ENCODE assay signal across 13 mouse cellular contexts in genomic region chr8:46526821-46527220, GRCm38 (mm10). TPM values are rescaled to one million over a fixed set of nuclear protein-coding genes. Genes with fewer than 3 reads are reported as not detected.
DNase-seq lines count a peak whose midpoint lies in the region; ATAC-seq and TF ChIP-seq lines count a peak whose summit lies in the region.
"Had no signal": no experiment of that assay in that cellular context is flagged by ENCODE, and none has a peak within 500 bp of the region (broad histone marks: within the 10 kb centered on the region; RNA-seq: fewer than 3 reads in every experiment).

No protein-coding gene starts in this region.

- no peak for DNase-seq in forebrain, postnatal 0 days
- DNase-seq in kidney, postnatal 10 days: peak; percentile 71
- peak; percentile 18 for DNase-seq in 3134 (ENCODE audit: extremely low read depth, insufficient read length, low spot score)
- no peak for DNase-seq in thymus, postnatal 4 days
- DNase-seq in Muller cell, postnatal 12 days (ENCODE audit: inconsistent ontology term): no peak
- DNase-seq: adrenal gland, postnatal 25 days; cerebellum, adult 18-20 months had no signal

- no peak overlapping the region for H3K4me3 ChIP-seq in forebrain, embryonic 13.5 days
- H3K4me3 ChIP-seq in forebrain, postnatal 0 days (ENCODE audit: low read depth, low read length): no peak overlapping the region
- no peak overlapping the region for H3K4me3 ChIP-seq in kidney, embryonic 14.5 days (ENCODE audit: low read length)
- no peak overlapping the region for H3K4me3 ChIP-seq in intestine, embryonic 16.5 days (ENCODE audit: low read length)
- H3K4me3 ChIP-seq: megakaryocyte, embryonic 14.5 days; neural tube, embryonic 13.5 days had no signal

- no peak for TF ChIP-seq CTCF in forebrain, postnatal 0 days (IDR thresholded peaks at IDR 0.05; ENCODE audit: low read depth)

- no peak overlapping the region for H3K4me2 ChIP-seq in forebrain, embryonic 13.5 days
- no peak overlapping the region for H3K4me2 ChIP-seq in forebrain, postnatal 0 days (ENCODE audit: low read depth)
- H3K4me2 ChIP-seq in kidney, embryonic 14.5 days (replicated peaks; ENCODE audit: low read depth, low read length): no peak overlapping the region
- no peak overlapping the region for H3K4me2 ChIP-seq in intestine, embryonic 16.5 days (ENCODE audit: low read depth, low read length)
- H3K4me2 ChIP-seq: heart, embryonic 11.5 days; neural tube, embryonic 13.5 days had no signal

- ATAC-seq in forebrain, embryonic 13.5 days: peak; percentile 57
- ATAC-seq in forebrain, postnatal 0 days: no peak
- no peak for ATAC-seq in kidney, embryonic 14.5 days (ENCODE audit: low FRiP score, low TSS enrichment)
- peak; percentile 36; the same call in 1 of the 2 replicates for ATAC-seq in intestine, embryonic 16.5 days

- 0 out of 2 replicates have a peak, but pooled peaks cover 2% of the 10 kb centered on the region for H3K4me1 ChIP-seq in forebrain, embryonic 13.5 days
- H3K4me1 ChIP-seq in forebrain, postnatal 0 days (ENCODE audit: insufficient read depth): no peaks in the 10 kb centered on the region
- no peaks in the 10 kb centered on the region for H3K4me1 ChIP-seq in kidney, embryonic 14.5 days (ENCODE audit: control insufficient read depth, insufficient read depth, low read length)
- H3K4me1 ChIP-seq in intestine, embryonic 16.5 days (ENCODE audit: control insufficient read depth, insufficient read depth, low read length): no peaks in the 10 kb centered on the region
- H3K4me1 ChIP-seq: neural tube, embryonic 13.5 days had no signal

- 63% methylated on average over 10 of the region's 10 CpGs for WGBS in forebrain, embryonic 13.5 days
- 56% methylated on average over 10 of the region's 10 CpGs for whole genome bisulfite sequencing in forebrain, postnatal 0 days
- 66% methylated on average over 10 of the region's 10 CpGs for WGBS in kidney, embryonic 14.5 days
- 59% methylated on average over 10 of the region's 10 CpGs for WGBS in intestine, embryonic 16.5 days

- H3K36me3 ChIP-seq in forebrain, embryonic 13.5 days (ENCODE audit: poor library complexity, severe bottlenecking): no peaks in the 10 kb centered on the region
- H3K36me3 ChIP-seq in forebrain, postnatal 0 days (ENCODE audit: insufficient read depth): peaks cover 7% of the 10 kb centered on the region
- no peaks in the 10 kb centered on the region for H3K36me3 ChIP-seq in kidney, embryonic 14.5 days (ENCODE audit: control insufficient read depth, insufficient read depth, low read length)
- H3K36me3 ChIP-seq in intestine, embryonic 16.5 days (ENCODE audit: control insufficient read depth, insufficient read depth, low read length): peaks cover 7% of the 10 kb centered on the region

- no peak overlapping the region for H3K27ac ChIP-seq in forebrain, embryonic 13.5 days
- H3K27ac ChIP-seq in forebrain, postnatal 0 days (ENCODE audit: low read depth, low read length): no peak overlapping the region
- no peak overlapping the region for H3K27ac ChIP-seq in kidney, embryonic 14.5 days (ENCODE audit: low read depth, low read length)
- no peak overlapping the region for H3K27ac ChIP-seq in intestine, embryonic 16.5 days (ENCODE audit: low read length)
- H3K27ac ChIP-seq: neural tube, embryonic 13.5 days had no signal

- no peak overlapping the region for H3K9ac ChIP-seq in forebrain, embryonic 13.5 days
- no peak overlapping the region for H3K9ac ChIP-seq in forebrain, postnatal 0 days
- H3K9ac ChIP-seq in kidney, embryonic 14.5 days (ENCODE audit: low read depth, low read length): no peak overlapping the region
- no peak overlapping the region for H3K9ac ChIP-seq in intestine, embryonic 16.5 days (ENCODE audit: low read depth, low read length)
- H3K9ac ChIP-seq: neural tube, embryonic 13.5 days had no signal

- H3K9me3 ChIP-seq in forebrain, embryonic 13.5 days (replicated peaks): no peaks in the 10 kb centered on the region
- H3K9me3 ChIP-seq in forebrain, postnatal 0 days (ENCODE audit: low read length): no peaks in the 10 kb centered on the region
- no peaks in the 10 kb centered on the region for H3K9me3 ChIP-seq in kidney, embryonic 14.5 days (ENCODE audit: control insufficient read depth, low read length)
- H3K9me3 ChIP-seq in intestine, embryonic 16.5 days (ENCODE audit: control insufficient read depth, low read length): no peaks in the 10 kb centered on the region
- H3K9me3 ChIP-seq: megakaryocyte, embryonic 14.5 days; neural tube, embryonic 13.5 days had no signal

- no peaks in the 10 kb centered on the region for H3K27me3 ChIP-seq in forebrain, embryonic 13.5 days
- H3K27me3 ChIP-seq in forebrain, postnatal 0 days (ENCODE audit: insufficient read depth, low read length): no peaks in the 10 kb centered on the region
- no peaks in the 10 kb centered on the region for H3K27me3 ChIP-seq in kidney, embryonic 14.5 days (ENCODE audit: control insufficient read depth, insufficient read depth, low read length)
- no peaks in the 10 kb centered on the region for H3K27me3 ChIP-seq in intestine, embryonic 16.5 days (replicated peaks; ENCODE audit: control insufficient read depth, insufficient read depth, low read length)
- H3K27me3 ChIP-seq: megakaryocyte, embryonic 14.5 days; neural tube, embryonic 13.5 days had no signal

RNA-seq across cellular contexts. Expression of gene Cenpu, which starts 25.0 kb away (rescaled TPM):
- 23.0 and 25.5 TPM in 2 replicates for polyA plus RNA-seq in forebrain, embryonic 13.5 days (2015; fragmentation: Nextera tagmentation; extraction: Ambion mirVana)
- 10.1 and 11.5 TPM in 2 replicates for total RNA-seq in forebrain, postnatal 0 days (2014; rRNA removed)
- 7.3 and 8.3 TPM in 2 replicates for polyA plus RNA-seq in forebrain, postnatal 0 days (2015; fragmentation: Nextera tagmentation; extraction: Ambion mirVana)
- 19.4 and 24.5 TPM in 2 replicates for polyA plus RNA-seq in kidney, embryonic 14.5 days (2014; fragmentation: Nextera tagmentation; extraction: Ambion mirVana)
- polyA plus RNA-seq in intestine, embryonic 16.5 days (2015; fragmentation: Nextera tagmentation; extraction: Ambion mirVana): 9.0 and 12.7 TPM in 2 replicates

RNA-seq across cellular contexts. Expression of gene Acsl1, which starts 56.0 kb away (rescaled TPM):
- 5.8 and 6.7 TPM in 2 replicates for polyA plus RNA-seq in forebrain, embryonic 13.5 days (2015; fragmentation: Nextera tagmentation; extraction: Ambion mirVana)
- total RNA-seq in forebrain, postnatal 0 days (2014; rRNA removed): 35.5 and 44.2 TPM in 2 replicates
- polyA plus RNA-seq in forebrain, postnatal 0 days (2015; fragmentation: Nextera tagmentation; extraction: Ambion mirVana): 20.4 and 26.2 TPM in 2 replicates
- polyA plus RNA-seq in kidney, embryonic 14.5 days (2014; fragmentation: Nextera tagmentation; extraction: Ambion mirVana): 9.7 and 16.1 TPM in 2 replicates
- polyA plus RNA-seq in intestine, embryonic 16.5 days (2015; fragmentation: Nextera tagmentation; extraction: Ambion mirVana): 48.3 and 56.0 TPM in 2 replicates

Comparison
In these comparisons a context has a peak if more than half of its experiments do, and no peak if none do; other contexts are left out.
1. ATAC-seq: peak in forebrain, embryonic 13.5 days (single experiment) and intestine, embryonic 16.5 days (single experiment); none in forebrain, postnatal 0 days (single experiment) and kidney, embryonic 14.5 days (single experiment).
2. DNase-seq: peak in kidney, postnatal 10 days (single experiment) and 3134 (single experiment); none in forebrain, postnatal 0 days (single experiment), thymus, postnatal 4 days (single experiment) and Muller cell, postnatal 12 days (single experiment).